Mouse (Mus musculus) left cerebral cortex, postnatal 25 days (tissue): ENCODE measurements at regions not wholly inside any gene's neighbourhood (a gene's known extent, or its start where the extent isn't known, plus 50 kb on each side); places are given as distances from the start of the nearest gene placed in this dataset.

Experiments
- DNase-seq, 2 experiments: peaks; one replicate each; pipeline ENCODE4 v3.0.0; 2022; ENCODE audit warnings: low spot score in 2 of 2, mixed read lengths in 1 of 2
- intact Hi-C: fragments of 180-260 bp; cut with DNase I; formaldehyde crosslinking; loops from one replicate; pipeline ENCODE4 v1.15.1; 2025

DNA sequence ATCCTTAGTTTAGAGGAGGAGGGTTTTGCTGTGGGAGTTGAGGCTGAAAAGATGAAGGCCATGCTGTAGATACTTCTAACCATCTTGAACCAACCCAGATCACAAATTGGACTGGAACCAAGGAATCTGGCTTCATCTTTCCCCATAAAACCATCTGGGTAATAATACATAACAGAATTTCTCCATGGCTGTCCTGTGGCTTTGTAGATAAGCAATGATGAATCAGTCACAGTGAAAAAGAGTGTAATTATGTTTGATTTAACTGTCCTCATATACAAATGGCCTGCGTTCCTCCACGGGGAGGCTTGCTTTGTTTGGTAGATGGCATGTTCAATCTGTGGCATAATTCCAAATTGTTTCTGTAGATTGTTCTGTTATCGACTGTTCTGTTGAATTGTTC, 100.9 kb downstream of the Aldh8a1 start:
- intact Hi-C loops = no loop called here
- DNase-seq = no peak

DNA sequence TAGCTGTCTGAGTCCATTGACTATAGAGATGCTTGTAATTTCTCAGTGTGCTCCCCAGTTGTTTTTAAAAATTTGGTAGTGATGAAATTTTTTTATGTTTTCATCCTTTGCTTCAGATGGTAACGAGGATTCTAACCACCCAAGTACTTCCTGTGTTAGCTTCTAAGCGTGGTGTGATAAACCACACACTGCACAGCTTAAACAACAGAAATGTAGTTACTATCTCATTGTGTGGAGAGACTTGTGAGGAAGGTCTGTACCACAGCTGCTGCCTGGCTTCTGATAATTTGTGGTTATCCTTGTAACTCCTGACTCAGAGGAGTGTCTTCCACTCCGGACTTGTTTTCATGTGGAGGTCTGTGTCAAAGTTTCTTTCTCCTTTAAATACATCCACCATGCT, 102.3 kb downstream of the Aldh8a1 start:
- intact Hi-C loops = no loop called here
- no peak for DNase-seq

DNA sequence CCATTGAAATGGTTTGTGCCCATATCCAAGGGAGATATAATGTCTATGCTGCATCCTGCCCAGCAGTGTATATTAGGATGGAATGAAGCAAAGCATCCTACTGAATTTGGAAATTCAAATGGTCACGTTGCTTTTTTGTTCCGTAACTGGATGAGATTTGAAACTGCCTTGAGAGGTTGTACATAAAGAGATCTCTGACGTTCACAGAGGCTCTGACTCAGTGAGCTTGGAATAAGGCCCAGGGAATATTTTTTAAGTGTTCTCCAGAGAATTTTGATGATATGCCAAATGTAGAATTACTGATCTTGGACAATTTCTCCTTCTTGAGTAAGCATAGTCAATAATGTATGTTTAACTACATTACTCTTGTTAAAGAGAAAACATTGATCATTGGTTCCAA, 104.2 kb downstream of the Aldh8a1 start:
- intact Hi-C loops = loop anchor here (5.0 kb wide), 1 partner anchor 281 kb away; no protein-coding TSS in a partner anchor
- peak in 1 of 2 experiments; percentile 58 for DNase-seq

DNA sequence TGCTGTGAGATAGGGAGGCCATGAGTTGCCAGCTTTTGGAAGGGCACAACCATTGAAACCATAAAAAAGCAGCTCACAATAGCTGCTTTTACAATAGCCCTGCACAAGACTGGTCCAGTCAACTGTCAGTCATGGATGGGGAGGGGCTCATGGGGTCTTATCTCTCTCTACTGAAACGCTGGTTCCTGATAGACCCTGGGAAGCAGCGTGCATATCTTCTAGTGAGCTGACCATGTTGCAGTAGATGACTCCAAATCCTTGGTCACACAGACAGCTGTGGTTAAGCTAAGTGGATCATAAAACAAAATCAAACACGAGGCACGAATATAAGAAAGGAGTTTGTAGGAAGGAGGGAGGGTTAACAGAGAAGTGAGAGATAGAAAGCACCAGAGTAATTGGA, 105.0 kb downstream of the Aldh8a1 start:
- no peak for DNase-seq
- intact Hi-C loops = loop anchor here (2.0 to 5.0 kb wide), 3 partner anchors 47 to 280 kb away; no protein-coding TSS in a partner anchor

DNA sequence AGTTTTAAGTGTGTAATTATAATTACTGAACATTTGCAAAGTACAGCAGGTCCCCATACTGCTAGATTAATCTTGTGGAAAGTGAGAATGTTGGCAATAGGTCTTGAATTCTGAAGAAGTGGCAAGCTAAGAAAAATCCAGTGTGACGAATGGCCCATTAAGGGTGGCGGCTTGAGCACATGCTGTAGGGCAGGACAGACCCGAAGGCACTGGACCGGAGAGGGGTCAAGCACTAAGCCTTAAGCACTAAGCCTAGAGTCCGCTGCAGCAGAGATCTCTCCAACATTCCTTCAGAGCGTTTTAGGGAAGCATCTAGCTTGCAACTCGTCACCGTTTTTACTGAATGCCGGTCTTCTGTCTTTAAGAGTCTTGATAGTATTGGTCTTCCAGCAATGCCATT, 105.6 kb downstream of the Aldh8a1 start:
- DNase-seq = no peak
- intact Hi-C loops = loop anchor here (2.0 to 5.0 kb wide), 3 partner anchors 46 to 280 kb away; no protein-coding TSS in a partner anchor

DNA sequence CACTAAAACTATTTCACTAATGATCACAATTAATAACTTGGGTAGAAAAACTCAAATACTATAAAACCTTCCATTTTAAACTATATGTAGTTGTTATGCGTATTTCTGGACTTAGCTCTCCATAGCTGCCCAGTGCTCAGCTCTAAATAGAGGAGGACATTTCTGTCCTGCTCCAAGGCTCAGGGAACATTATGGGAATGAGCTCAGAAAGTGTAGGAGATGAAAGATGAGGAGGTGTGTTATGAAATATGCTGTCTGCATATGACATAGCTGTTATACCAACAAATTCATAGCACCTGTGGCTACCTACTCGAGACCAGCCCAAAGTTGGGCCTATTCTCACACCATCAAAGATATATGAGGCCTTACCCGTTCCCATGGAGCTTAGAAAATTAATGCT, 106.3 kb downstream of the Aldh8a1 start:
- peak in 1 of 2 experiments; percentile 64 for DNase-seq
- intact Hi-C loops = loop anchor here (2.0 to 5.0 kb wide), 3 partner anchors 45 to 279 kb away; no protein-coding TSS in a partner anchor

DNA sequence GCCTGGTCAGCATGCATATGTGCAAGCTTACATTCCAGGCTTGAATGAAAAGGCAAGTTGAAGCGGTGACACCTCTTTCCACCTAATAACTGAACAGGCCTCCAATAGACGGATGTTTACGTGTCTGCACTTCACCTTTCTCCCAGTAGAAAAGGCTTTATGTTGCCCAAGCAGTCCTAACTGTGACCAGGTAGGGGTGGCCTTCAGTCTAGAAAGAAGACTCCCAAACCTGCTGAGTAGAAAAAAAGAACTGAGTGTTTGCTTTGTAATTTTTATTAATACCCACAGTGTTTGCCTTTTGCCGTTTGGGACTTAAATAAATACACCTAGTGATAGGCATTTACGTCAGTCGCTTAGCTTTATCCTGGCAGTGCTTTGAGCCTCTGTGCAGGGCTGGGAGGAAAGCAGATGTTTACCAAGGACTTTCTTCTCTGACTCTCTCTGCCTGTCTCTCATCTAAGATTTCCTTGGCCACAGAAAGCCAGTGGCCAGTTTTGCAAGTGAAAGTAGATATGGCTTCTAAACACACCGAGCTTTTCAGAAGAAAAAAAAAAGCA, 104.5 kb upstream of the 1700020N01Rik start:
- intact Hi-C loops = no loop called here
- no peak for DNase-seq

DNA sequence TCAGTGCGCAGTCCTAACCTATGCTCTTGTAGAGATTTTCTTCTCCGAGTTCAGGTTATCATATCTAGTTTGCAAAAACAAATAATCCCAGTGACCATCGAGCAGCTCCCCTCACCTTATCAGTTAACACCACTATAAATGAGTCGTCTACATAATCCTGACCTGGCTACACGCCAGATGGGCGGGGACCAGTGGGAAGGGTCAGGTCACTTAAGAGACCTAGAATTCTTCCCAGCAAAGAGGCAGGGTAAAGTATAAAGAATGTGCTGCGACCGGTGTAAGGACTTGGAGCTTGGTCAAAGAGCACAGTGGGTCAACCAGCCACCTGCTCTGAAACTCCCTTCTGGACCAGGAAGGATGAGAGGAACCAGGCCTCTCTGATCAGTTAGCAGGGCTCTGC, 102.0 kb upstream of the 1700020N01Rik start:
- DNase-seq = no peak
- intact Hi-C loops = no loop called here

DNA sequence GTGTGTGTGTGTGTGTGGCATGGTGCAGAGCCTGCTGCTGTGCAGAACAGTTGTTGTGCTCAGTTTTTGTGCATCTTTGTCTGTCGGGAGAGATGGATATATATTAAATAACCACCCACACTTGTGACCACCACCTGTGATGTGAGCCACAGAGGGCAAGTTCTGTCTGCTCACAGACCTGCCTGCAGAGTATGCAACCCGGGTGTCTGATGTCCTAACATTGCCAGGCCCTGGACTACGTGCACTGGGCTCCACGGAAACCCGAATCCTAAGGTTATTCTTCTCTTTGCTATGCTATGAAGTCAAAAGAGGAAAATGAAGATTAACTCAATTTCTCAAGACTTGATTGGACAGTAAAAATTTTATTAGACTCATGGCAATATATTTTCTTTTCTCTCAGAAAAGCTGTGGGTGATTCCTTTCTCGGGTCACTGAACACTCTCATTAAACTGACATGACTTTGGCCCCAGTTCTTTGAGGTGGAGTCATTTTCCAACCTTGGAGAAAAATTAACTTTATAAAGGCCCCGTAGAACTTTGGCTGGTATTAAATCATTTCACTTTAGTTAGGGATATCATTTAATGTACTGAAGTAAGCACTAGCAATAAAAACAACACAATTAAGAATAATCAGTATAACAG, 100.6 kb upstream of the 1700020N01Rik start:
- DNase-seq = no peak
- intact Hi-C loops = no loop called here

DNA sequence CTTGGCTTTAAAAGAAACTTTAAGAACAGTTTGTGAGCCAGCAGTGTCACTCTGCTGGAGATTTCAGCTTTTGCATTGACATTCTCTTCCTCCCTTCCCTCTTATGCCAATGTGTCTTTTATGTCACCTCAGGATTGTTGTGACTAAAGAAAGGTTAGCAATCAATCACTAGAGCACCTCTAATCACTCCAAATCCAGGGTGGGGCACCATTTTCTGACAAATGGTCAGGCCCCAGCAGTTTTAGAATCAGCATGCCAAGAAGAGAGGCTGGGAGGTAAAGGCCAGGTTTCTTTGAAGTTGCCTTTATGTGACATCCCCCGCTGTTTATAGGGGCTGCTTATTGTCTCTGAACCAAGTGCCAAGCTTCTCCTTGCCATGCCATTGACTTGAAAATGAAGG, 98.4 kb upstream of the 1700020N01Rik start:
- intact Hi-C loops = no loop called here
- DNase-seq = no peak

DNA sequence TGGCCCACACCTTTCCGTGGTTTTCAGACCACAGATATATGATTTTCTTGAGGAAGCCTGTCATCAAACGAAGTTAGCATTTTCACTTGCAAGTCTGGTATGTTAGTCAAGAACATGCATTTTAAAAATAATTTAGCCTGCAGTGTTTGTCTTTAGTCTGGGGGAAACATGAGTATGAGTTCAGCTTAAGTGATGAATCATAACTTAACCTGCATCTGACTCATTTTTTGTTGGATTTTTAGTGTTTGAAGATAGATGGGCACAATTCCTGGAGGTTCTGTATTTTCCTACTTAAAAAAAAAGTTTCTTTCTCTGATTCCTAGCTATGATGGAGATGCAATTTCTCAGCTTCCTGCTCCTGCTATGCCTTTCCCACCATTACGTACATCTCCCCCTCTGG, 95.8 kb upstream of the 1700020N01Rik start:
- intact Hi-C loops = no loop called here
- DNase-seq = peak in 1 of 2 experiments; percentile 19

DNA sequence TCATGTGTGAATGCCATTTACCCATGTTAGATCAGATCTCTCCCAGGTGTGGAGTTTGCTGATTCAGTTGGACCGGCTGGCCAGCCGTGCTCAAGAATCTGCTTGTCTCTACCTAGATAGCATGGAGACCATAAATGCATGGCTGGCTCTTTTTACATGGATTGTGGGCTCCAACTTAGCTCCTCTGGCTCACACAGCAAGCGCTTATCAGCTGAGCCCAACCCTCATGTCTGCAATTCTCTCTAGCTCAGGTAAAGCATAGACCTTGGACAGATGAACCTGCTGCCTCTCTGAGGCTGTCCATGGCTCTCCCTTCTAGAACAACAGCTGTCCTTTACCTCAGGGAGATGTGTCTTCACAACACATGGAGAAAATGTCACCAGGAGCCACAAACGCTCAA, 94.8 kb upstream of the 1700020N01Rik start:
- no peak for DNase-seq
- intact Hi-C loops = no loop called here

DNA sequence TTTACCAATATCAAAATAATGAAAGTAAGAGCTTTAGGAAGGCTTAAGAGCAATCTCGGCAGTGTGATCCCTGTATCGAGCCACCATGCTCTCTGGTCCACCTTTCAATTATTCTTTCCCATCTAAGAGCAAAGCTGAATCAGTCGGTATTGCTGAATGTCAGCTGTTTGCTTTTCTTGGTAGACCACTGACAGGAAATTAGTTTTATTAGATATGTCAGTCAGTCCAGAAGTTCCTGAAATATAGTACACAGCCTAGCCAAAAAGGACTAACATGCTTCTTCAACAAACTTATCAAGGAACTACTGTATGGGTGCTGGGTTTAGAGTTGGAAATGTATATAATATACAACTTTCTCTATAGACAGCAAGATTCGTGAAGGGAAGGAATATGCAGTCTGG, 91.3 kb upstream of the 1700020N01Rik start:
- intact Hi-C loops = no loop called here
- no peak for DNase-seq

DNA sequence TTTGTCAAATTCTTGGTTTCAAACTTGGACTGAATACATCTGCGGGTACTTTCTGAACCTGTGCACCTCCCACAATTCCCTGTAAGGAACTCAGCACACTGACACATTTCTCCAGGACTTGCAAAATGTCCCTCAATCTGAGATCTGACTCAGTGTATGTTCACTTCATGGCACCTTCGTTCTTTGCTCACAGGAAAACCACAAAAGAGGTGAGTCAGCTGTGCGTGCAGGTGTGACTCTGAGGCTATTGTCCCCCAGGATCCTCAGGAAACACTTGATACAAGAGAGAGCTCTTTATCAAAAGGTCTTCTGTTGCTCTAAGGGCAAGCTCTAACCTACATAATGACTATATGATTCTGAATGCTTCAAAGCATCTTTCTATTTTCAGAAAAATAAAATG, 88.5 kb upstream of the 1700020N01Rik start:
- intact Hi-C loops = no loop called here

DNA sequence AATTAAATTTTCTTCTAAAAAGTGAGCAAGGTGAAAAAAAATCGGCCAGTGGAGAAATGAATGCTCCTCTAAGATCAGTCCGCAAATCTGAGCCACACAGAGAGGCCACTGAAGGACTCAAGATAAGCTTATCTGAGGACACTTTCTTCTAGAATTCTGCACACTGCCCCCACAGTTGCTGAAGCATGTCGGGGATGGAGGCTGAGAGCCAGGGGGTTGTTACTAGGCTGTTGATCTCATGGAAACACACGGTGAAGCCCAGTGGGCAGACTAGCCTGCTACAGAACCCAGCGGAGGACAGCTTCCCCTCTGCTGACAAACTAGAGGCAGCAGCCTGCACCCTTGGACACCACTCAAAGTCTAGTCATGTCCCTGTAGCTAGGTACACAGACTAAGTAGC, 81.6 kb upstream of the 1700020N01Rik start:
- intact Hi-C loops = no loop called here
- no peak for DNase-seq

More for the DNA sequence above, 88.5 kb upstream of the 1700020N01Rik start:
- no peak for DNase-seq

DNA sequence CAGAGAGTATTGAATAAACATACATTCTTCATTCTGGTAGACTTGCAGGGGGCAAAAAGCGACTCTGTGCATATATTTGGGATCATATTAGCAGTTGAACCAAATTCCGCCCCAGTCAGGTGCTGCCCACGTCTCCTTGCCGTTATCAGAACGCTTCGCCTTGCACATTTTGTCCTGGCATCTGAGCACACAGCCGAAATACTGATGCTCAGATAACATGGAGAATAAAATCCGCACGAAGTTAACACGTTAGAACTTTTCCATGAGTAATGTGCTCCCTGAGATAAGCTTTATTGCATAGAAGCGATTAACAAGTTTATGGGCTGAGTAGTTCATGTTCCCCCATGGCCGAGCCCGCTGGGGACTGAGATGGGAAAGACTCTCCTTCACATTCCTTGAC, 80.5 kb upstream of the 1700020N01Rik start:
- DNase-seq = no peak
- intact Hi-C loops = no loop called here

DNA sequence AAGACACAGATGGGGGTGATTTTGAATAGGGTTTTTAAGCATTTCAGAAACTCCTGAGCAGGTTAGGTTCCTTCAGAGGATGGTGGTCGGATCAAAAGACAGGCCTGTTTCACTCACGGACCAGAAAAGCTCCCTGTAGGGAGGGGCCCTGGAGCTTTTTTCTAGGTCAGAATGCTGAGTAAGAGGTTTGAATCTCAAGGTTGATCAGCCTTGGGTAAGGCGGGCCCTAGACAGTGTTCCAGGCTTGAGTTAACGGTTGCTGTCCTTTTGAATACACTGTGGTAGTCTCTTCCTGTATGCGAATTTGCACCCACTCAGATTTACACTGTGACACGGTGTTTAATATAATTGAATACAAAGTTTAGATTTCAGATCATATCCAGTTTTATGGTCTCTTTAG, 75.2 kb upstream of the 1700020N01Rik start:
- DNase-seq = no peak
- intact Hi-C loops = no loop called here

DNA sequence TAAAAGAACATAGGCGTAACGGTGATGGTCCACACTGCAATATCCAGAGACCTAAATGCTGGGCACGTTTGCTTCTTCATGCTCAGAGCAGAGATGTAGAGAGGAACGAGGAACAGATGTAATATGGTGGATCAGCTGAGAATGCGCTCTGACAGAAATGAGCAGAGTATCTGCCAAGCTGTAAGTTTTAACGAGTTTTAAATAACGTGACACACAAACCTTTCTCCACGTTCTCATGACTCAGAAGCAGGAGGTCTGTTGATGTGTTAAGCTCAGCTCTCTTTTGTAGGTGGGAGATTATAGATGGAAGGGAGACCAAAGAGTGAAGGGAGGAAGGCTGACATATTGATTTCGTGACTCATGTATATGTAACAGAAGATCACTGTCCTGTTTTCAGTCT, 72.1 kb upstream of the 1700020N01Rik start:
- peak in 1 of 2 experiments; percentile 70 for DNase-seq

DNA sequence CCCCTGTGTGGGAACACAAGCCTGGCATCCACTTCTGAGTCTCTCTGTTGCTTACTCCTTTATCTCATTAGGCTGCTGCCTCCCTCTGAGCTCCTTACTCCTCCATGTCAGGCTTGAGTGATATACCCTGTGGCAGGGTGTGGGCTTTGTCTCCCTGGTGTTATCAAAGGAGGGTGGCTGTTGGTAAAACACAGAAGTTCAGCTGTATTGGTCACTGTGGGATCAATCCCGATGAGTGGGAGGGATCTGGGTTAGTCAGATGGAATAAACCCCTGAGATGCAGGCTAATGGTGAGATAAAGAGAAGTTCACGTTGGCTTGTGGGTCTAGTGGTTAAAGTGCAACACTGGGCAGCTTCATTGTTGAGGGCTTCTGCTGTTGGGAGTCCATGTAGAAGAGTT, 67.4 kb upstream of the 1700020N01Rik start:
- DNase-seq = no peak
- intact Hi-C loops = loop anchor here (5.0 kb wide), 2 partner anchors 132 to 467 kb away; no protein-coding TSS in a partner anchor

More for the DNA sequence above, 72.1 kb upstream of the 1700020N01Rik start:
- intact Hi-C loops = no loop called here

DNA sequence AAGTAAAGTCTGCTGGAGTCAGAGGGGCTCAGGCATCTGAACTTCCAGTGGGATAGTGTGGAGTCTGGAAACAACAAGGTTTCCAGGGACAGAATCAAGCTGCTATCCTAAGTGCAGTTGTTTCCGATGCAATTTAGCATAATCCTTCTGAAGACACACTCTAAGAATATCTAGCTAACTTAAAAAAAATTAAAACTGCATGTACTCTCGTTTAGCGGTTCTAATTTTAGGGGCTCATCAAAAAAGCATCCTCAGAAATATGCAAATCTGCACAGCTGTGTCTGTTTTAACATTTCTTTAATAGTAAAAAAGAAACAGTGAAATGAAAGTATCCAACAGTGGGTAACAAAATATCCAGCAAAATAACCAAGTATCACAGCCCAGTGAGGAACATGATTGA, 64.5 kb upstream of the 1700020N01Rik start:
- DNase-seq = peak in 1 of 2 experiments; percentile 58
- intact Hi-C loops = loop anchor here (2.0 to 5.0 kb wide), 4 partner anchors 46 to 464 kb away; no protein-coding TSS in a partner anchor

DNA sequence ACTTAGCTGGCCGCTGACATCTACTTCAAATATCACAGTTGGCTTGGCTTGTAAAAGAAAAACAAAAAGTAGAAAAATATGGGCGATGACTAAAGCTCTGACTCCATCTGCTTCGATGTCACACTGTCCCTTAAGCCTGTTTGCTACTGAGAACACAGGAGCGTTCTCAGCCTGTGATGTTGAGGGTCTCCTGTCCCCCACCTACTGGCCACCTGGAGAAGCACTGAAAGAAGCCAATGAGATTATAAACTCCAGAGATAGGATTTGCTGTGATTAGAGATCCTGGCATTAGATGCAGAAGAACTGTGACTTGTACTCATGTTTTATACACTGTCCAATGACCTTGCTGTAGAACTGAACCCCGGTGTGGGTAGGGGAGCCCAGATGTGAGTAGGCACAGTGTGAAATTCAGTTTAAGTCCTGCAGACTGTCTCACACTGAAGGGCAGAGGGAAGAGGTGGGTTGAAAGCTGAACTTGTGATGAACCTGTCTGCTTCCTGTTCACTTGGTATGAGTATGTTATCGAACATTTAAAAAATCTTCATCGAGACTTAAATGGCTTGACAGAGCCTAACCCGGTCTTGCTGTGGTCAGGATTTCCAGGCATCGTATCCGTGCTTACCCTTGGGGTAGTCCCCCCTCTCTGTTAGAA, 63.7 kb upstream of the 1700020N01Rik start:
- intact Hi-C loops = loop anchor here (2.0 to 5.0 kb wide), 4 partner anchors 46 to 463 kb away; no protein-coding TSS in a partner anchor
- peak in 1 of 2 experiments; percentile 31 for DNase-seq
